Mouse (Mus musculus) neutrophil, adult 5-6 weeks (primary cell): ENCODE measurements around the gene Arhgef6. TPM values are rescaled to one million over a fixed set of nuclear protein-coding genes. Genes with fewer than 3 reads are reported as not detected.
A peak's percentile ranks its signal among the peaks of the same experiment; 100 is the strongest.

ENCODE experiments used
- ATAC-seq: fragments of 151-379, 151-347 bp; 2 replicates; pipeline ENCODE4 v1.8.0; 2017; ENCODE audit warnings: mild to moderate bottlenecking, moderate TSS enrichment; ENCODE audit not compliant: insufficient number of reproducible peaks, poor library complexity, low FRiP score, severe bottlenecking; ENCODE audit errors: extremely low read depth
- total RNA-seq: library from RNA; stranded (forward); fragments of 200-1000 nt; gene quantifications from 2 replicates; pipeline ENCODE4 v1.2.3, GENCODE M21; 2017

Arhgef6 gene
- total RNA-seq, 1 experiment from 2014 or later: 151 TPM

DNA sequence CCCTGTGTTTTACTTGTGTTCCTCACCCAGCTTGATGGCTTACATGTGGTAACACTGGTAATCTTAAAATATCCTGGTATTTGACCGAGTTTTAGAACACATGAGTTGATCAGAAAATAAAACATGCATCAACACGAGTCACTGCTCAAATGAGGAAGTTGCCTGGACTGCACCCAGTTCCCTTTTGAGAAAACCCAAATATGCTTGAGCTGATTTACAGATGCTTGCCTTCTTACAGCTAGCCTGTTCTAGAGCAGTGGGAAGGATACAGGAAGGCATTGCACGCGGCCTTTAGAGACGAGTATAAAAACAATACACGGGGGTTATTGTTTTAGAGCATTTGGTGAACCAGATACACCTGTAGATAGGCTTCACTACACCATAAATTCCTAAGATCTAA is 31.8 kb downstream of the Arhgef6 start:
- ATAC-seq: peak; percentile 59

DNA sequence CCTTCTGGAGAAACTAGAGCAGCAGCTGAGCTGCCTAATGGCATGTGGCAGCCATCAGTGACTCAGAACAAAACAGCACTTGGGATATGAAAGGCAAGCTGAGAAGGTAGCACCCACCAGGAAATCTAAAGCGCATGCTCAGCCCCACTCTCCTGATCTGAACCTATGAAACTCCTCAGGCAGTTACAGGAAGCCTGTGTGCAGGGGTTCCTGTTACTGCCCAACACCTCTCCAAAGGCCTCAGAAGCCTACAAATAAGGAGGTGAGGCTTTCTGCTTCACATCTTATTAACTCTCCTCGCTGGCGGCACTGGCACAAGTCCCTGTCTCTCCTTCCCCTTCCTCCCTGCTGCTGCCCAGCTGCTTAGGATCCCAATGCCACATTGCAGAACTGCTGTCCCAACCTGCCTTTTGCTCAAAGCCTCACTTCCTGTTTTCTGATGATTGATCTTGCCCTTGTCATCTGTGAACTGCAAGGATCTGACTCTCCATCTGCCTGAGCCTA is 33.7 kb downstream of the Arhgef6 start:
- peak; percentile 72 for ATAC-seq

DNA sequence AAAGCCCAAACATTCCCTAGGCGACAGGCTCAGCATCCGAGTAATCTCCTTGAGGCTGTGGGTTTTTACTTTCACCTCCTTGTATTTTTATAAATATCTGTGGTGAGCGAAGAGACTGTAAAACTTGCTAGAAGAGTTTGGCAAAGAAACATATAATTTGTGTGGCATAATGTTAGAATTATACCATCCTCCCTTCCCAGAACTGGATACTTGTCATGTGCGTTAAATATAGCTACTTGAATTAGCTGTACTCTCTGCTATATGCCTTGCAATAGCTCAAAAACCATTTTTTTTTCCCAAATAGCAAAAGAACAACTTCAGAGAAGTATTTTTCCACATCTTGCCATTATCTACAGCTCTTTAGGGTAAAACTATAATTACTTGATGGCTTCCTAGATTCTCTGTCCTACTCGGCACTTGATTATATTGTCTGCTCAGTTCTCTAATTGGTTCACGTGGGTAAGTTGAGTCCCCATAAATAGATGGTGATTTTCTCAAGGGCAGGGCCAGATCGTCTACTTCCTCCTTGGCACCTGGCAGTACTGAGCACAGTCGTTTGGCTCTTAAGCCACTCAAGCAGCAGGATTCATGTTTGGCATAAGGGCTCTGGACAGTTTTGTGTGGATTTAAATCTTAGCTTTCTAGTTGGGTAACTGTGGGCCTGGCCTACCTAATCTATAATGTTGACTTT is 35.2 kb downstream of the Arhgef6 start:
- peak; percentile 63; the same call in 1 of the 2 replicates for ATAC-seq

DNA sequence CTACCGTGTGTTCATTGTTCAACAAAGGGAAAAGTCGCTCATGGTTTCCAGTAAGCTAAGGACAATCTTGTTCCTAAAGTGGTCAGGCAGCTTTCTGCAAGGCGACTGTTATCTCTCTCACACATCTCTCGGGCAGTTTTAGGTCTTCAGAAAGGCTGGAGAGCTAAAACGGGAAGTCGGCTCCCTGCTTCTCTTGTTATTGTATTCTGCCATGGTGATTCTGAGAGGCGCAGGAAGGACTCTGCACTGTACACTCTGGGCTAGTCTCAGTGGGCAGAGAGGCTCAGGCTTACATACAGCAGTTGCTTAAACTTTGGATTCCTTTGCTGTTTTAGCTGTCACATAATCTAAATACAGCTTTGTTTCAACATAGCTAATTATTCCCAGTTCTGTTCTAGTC is 39.6 kb downstream of the Arhgef6 start:
- ATAC-seq: no peak

DNA sequence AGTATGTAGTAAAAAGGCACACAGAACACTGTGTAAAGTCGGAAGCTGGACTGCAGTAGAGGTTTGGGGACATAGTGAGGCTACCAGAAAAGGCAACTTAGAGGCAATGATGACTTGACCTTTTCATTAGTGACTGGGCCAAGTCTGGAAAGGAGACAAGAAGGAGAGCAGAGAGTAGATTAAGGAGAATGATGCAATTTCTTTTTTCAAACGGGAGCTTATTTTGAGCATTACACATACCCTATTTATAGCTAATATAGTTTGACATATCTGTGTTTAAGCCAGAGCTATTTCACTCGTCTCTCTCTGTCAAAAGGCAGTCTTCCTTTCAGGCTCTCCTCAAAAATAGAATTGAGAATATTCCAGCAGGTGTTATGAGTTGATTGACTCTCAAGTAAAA is 50.1 kb downstream of the Arhgef6 start:
- no peak for ATAC-seq

DNA sequence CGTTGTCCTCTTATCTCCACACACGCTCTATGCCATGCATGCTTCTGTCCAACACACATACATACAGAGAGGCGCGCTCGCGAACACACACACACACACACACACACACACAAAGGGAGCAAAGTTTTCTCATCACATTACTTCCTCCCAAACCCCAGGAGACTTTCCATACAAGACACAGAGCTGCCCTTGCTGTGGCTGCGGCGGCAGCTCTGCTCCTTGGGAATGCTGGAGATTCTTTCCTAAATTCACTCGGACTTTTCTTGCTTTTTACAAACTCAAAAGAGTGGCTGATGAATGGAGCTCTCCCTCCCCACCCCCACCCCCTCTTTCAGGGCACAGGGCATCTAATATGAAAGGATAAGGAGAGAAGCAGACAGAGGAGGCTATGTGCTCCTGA is 52.2 kb downstream of the Arhgef6 start:
- ATAC-seq: no peak

DNA sequence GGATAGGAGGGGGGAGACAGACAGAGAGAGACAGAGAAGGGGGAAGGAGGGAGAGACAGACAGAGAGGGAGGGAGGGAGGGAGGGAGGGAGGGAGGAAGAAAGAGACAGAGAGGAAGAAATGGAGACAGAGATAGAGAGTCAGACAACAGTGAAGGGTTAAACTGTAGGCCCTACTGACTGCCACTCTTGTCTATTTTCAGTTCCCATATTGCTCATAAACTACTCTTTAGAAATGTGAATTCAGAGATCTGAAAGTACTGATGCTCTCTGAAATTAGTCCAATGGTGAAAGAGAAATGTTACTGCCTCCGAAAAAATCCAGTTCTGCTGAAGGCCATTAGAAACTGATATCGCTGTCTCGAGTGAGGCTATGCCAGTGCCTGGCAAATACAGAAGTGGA is 56.3 kb downstream of the Arhgef6 start:
- no peak for ATAC-seq

DNA sequence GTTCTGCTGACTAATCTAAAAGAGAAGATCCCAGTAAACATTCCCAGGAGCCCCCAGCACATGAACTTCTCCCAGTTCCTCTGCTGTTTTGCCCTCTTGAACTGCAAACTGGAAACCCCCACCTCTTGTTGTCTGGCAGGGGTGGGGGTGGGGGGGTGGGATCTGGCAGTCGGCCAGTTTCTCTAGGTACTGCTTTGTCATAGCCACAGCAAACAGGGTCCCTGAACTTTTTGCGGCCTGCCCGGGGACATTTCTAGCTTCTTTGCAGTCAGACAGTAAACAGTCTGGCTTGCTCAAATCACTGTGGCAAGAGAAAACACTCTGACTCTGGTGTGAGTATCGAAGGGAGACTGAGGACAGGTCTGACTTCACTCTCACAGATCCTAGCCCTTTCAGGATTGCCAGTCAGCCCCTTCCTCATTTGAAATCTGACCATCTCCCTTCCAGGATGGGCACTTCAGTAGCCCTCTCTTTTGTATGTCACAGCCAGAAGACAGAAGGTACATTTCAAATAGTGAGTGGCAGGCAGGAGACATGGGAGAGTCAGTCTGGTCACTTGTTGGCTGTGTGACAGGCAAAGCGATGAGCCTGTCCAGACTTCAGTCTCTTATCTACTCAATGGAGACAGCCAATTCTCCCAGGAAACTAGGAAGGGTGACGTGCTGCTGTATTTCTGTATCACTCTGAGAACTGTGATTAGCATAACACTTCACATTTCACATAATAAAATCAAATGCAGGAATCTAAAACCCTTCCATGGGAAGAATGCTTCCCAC is 60.8 kb downstream of the Arhgef6 start:
- no peak for ATAC-seq

DNA sequence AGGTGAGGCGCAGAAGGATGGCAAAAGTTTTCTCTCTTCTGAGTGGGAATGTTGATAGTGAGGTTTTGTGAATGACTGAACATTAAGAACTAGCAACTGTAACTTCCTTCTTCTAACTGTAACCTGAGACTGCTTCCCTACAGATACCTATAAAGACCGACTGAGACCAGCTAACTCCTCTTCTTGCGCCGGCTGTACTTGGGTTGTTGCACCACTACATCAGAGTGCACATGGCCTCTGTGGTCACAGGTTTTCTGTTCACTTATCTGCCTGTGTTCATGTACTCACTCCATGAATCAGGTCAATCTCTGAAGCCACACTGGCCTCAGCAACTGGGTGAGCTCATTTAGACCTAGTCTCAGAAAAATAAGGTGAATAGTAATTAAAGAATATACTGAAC is 75.0 kb downstream of the Arhgef6 start:
- ATAC-seq: no peak

DNA sequence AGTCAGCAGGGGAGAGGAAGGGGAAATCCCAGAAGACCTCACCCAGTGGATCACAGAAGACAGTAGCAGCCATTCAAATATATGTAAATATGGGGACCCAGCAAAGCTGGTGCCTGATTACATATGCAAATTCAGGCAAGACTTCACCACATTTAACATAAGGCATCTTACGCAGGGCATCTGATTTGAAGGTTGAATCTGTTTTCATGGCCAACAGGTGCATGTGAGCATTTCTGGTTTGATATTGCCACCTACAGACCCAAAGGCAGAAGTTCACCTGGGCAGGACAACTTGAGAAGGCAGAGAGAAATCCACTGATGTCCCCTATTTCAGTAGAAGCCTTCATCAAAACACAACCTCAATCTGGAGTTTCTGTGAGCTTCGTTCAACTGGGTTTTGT is 77.8 kb downstream of the Arhgef6 start:
- peak; percentile 53; the same call in 1 of the 2 replicates for ATAC-seq

DNA sequence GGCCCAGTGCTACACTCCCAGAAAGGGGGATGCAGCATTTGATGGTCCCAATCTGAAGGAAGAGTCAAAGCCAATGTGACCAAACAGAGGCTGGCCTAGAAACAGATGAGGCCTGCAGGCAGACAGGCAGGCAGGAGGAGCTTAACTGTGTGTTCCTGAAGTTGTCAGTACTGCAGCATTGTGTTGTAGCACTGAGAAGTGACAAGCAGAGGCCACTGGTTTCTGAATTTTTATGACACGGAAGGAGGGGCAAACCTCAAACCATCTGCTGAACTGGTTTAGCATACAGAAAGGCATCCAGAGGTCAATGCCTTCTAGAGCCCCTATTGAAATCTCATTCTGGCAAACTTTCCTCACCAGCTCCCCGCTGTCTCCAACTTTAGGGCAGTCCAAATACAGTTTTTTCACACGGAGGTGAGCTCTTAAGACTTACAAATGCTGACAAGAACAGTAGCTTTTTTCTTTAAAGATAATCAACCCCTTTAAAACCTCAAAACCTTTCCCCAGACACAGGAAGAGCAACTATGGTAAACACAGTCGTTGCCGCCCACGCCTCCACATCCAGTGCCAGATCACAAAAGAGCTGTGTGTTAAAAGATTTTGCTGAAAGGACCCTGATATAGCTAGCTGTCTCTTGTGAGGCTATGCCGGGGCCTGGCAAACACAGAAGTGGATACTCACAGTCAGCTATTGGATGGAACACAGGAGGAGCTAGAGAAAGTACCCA is 85.0 kb downstream of the Arhgef6 start:
- ATAC-seq: no peak

DNA sequence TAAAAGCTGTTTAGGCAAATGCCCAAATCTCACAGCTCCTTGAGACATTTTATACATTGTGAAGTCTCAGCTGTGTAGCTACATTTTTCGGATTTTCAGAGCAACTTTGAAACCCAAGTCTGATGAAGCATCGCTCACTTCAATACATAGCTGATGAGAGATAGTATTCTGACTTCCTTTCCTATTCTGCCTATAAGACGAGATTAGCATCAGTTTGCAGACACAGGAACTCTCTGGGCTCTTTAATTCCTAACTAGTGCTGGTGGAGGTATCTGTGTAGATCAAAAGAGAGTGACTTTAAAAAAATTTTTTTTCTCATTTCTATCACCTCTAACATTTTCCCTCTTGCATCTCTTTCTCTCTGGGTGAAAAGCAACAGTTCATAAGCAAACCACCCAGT is 100.0 kb downstream of the Arhgef6 start:
- ATAC-seq: no peak

DNA sequence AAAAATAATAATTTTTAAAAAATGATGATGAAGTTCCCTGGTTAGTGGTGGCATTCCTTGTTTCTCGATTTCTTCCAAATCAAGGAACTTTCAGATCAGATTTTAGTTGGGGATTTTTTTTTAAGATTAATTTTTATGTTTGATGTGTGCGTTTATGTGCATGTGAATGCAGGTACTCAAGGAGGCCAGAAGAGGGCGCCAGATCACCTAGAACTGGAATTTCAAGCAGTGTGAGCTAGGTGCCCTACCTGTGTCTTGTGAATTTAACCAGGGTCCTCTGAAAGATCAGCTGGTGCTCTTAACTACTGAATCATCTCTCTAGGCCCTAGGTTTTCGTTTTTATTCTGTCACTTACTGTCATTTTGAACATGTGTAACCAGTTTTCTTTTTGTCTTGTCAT is 102.5 kb downstream of the Arhgef6 start:
- no peak for ATAC-seq

DNA sequence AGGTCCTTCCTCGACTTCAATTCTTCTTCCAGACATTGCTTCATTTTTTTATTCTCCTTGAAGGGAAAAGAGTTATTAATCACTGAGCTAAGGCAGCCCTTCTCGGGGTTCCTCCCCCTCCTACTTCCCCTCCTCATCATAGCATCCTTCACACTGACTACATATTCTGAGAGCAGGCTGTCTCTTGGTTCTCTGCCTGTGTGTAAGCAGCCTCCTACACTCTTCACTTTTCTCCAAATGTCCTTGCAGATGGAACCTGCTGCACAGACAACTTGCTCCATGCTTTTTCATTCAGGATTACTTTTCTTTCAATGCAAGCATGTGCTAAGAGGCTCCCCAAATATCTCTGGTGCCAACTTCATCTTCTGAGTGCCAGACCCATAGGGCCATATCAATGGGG is 104.9 kb downstream of the Arhgef6 start:
- no peak for ATAC-seq

DNA sequence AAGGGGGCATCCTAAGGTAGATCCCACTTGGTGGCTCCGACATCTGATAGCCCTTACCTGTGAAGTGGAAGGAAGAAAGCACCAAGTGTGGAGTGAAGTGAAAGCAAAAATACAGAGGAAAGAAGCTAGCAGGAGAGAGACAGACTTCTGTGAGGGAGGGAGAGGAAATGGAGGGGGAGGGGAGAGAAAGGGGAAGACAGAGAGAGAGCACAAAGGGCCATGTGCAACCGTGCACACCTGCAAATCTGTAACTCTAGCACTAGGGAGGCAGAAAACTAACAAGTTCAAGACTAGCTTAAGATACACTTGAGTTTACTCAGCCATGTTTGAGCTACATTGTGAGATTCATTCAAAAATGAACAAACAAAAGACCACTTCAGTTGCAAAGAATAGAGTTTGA is 110.4 kb downstream of the Arhgef6 start:
- ATAC-seq: peak; percentile 63; the same call in 1 of the 2 replicates

DNA sequence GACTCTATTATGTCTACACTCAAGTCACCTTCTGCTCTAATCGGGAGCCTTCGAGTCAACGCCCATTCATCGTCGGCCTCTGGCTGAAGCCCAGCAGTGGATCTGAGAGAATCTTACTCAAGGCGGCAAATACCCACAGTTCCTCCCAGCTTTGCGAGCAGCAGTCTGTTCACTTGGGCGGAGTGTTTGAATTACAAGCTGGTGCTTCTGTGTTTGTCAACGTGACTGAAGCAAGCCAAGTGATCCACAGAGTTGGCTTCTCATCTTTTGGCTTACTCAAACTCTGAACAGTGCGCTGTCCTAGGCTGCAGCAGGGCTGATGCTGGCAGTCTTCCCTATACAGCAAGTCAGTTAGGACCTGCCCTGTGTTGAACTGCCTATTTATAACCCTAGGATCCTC is 115.2 kb downstream of the Arhgef6 start:
- ATAC-seq: no peak

DNA sequence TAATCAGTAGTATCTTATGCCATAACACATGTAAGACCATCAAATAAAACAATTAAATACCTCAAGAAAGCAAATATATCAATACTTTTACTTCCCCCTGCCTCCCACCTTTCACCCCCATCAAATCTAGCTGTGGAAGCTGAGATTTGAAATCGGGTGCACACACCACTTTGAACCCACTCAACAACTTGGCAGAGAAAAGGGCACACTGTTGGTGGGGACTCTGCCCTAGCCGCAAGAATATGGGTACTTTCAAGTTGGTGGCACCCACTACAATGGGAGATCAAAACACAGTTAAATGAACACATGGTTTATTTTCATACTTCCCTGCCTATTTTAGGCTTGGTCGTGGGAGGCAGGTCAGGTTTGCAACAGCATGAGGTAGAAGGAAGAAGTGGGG is 116.6 kb downstream of the Arhgef6 start:
- no peak for ATAC-seq

DNA sequence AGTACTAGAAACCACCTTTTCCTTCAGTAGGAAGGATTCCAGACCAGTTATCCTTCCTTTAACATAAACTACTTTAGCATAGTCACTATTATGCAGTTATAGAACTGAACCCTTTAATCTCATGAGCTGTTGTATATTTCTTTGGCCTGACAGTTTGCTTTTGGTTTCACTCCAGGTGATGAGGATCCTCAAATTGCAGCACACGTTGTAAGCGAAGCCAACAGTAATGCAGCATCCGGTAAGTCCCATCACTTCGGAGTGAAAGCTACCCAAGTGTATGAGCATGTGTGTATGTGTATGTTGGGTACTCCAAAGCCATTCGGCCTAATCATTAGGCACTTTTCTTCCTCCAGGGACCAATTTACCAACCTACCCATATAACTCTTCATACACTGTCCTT is 119.0 kb downstream of the Arhgef6 start:
- no peak for ATAC-seq

DNA sequence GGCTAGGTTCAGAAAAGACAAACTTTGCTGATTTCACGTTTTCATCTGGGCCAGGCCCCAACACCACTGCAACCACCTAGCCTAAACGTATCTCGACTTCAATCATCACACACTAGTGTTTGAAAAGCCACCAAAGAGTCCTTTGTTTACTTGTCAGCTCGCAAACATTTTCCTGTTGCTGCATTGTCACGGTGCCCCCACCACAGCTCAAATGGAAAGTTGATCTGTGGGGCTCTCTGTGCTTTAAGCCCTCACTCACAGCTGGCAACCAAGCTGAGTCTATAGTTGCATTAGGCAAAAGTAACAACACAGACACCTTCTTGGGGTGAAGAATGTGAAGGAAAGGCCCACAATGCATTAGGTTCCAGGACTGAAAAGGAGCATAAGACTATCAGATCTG is 122.3 kb downstream of the Arhgef6 start:
- ATAC-seq: no peak

DNA sequence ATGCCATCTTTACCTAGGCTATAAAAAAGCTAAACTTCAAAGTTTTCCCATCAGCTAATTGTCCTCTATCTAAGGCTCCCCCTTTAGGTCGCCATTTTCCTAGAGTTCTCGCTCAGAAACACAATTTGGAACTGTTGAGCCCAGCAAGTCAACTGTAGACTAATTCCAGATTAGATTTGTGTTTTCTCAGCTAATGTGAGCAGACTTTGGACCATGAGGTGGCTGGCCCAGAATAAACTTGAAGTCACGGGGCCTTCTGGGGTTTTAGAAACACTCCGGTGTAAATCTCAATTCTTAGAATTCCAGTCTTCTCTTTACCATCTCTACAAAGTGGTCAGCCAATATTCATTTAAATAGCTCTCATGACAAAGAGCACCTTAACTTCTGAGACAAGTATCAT is 123.0 kb downstream of the Arhgef6 start:
- ATAC-seq: no peak
